Mouse (Mus musculus) T-helper 2 cell (primary cell): Measurements from ENCODE around the gene Zfp91.
"Not testable (repeated sequence)": the region's sequence is repeated elsewhere in the genome, so short reads cannot be mapped to it uniquely, and the experiment has no call there.

Experiments
- in situ Hi-C: fragments of 300-600 bp; cut with MboI, MseI; formaldehyde crosslinking; loops from one replicate; pipeline ENCODE4 v1.15.1; 2025; ENCODE audit warnings: high pct_unique_total_duplicates

Zfp91 gene

GRCm38 (mm10) chr19:12795110-12795509 is 816 bp downstream of the Zfp91 start:
- in situ Hi-C loops: loop anchor here (10.0 kb wide), 1 partner anchor 220 kb away; no protein-coding TSS in a partner anchor

GRCm38 (mm10) chr19:12794056-12795044 is 1.6 kb downstream of the Zfp91 start:
- in situ Hi-C loops: loop anchor here (10.0 kb wide), 1 partner anchor 220 kb away; no protein-coding TSS in a partner anchor

- in situ Hi-C loops: loop anchor here (10.0 kb wide), 1 partner anchor 218 kb away; no protein-coding TSS in a partner anchor
Observed at GRCm38 (mm10) chr19:12792374-12792773, 3.6 kb downstream of the Zfp91 start.

GRCm38 (mm10) chr19:12787721-12788120 is 8.2 kb downstream of the Zfp91 start:
- in situ Hi-C loops: loop anchor here (5.0 kb wide), 1 partner anchor 35 kb away; no protein-coding TSS in a partner anchor

GRCm38 (mm10) chr19:12786803-12787395 is 9.0 kb downstream of the Zfp91 start:
- in situ Hi-C loops: loop anchor here (5.0 kb wide), 1 partner anchor 35 kb away; no protein-coding TSS in a partner anchor

GRCm38 (mm10) chr19:12780437-12780836 is 15.5 kb downstream of the Zfp91 start:
- in situ Hi-C loops: no loop called here

- in situ Hi-C loops: no loop called here
Observed at GRCm38 (mm10) chr19:12770888-12771287, 25.0 kb downstream of the Zfp91 start.

GRCm38 (mm10) chr19:12765308-12765707 is 30.6 kb downstream of the Zfp91 start, which contains the start of gene Cntf:
Cntf (minus strand) TSS chr19:12765632.
- in situ Hi-C loops: no loop called here

- in situ Hi-C loops: no loop called here
Observed at GRCm38 (mm10) chr19:12762212-12763130, 33.5 kb downstream of the Zfp91 start.

- in situ Hi-C loops: no loop called here
Observed at GRCm38 (mm10) chr19:12759656-12760055, 36.3 kb downstream of the Zfp91 start.

GRCm38 (mm10) chr19:12758936-12759478 is 36.9 kb downstream of the Zfp91 start:
- in situ Hi-C loops: no loop called here

GRCm38 (mm10) chr19:12756286-12756685 is 39.6 kb downstream of the Zfp91 start:
- in situ Hi-C loops: no loop called here

GRCm38 (mm10) chr19:12731950-12732349 is 64.0 kb downstream of the Zfp91 start:
- in situ Hi-C loops: no loop called here

- in situ Hi-C loops: no loop called here
Observed at GRCm38 (mm10) chr19:12731036-12731435, 64.9 kb downstream of the Zfp91 start.

GRCm38 (mm10) chr19:12725851-12726250 is 70.1 kb downstream of the Zfp91 start:
- in situ Hi-C loops: no loop called here

GRCm38 (mm10) chr19:12722308-12722707 is 73.6 kb downstream of the Zfp91 start:
- in situ Hi-C loops: no loop called here

- in situ Hi-C loops: not testable (repeated sequence)
Observed at GRCm38 (mm10) chr19:12721596-12721995, 74.3 kb downstream of the Zfp91 start.

GRCm38 (mm10) chr19:12720919-12721318 is 75.0 kb downstream of the Zfp91 start:
- in situ Hi-C loops: not testable (repeated sequence)

- in situ Hi-C loops: no loop called here
Observed at GRCm38 (mm10) chr19:12720463-12720862, 75.5 kb downstream of the Zfp91 start.

GRCm38 (mm10) chr19:12719189-12719588 is 76.7 kb downstream of the Zfp91 start:
- in situ Hi-C loops: no loop called here
